Mouse (Mus musculus): ENCODE measurements around the gene Stmnd1.

DNA sequence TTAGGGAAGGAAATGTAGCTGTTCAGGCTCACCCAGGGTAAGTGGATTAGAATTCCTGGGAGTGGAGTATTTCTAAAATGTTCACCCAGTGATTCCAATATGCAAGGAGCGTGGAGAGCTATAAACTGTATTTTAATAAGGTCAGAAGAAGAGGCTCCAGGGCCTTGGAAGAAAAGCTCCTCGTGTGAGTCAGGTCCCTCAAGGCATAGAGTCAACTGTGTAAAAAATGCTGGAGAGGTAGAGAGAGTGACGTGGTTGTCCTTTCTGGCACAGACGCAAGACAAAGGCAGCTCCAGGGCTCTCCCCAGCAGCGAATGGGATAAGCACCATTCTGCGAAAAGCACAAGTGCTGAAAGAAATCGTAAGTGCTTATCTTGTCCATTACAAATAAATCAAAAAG is 41.6 kb downstream of the Stmnd1 start:
- TF ChIP-seq CTCF (IDR thresholded peaks at IDR 0.05; ENCODE audit: insufficient read depth, low read depth, low read length) (no peak), POLR2A (IDR thresholded peaks at IDR 0.05; ENCODE audit: insufficient read depth, low read depth, low read length) (no peak)

Measured in olfactory bulb, adult 2 months (tissue).